Mouse (Mus musculus): ENCODE measurements around the gene Exosc1.

The Exosc1 gene

GRCm38 (mm10) chr19:41874356-41874755 is 58.9 kb downstream of the Exosc1 start:
- no peak for DNase-seq (ENCODE audit: low read depth)

All from 416B (cell line).